Mouse (Mus musculus): ENCODE measurements around the gene Vgll4.

DNA sequence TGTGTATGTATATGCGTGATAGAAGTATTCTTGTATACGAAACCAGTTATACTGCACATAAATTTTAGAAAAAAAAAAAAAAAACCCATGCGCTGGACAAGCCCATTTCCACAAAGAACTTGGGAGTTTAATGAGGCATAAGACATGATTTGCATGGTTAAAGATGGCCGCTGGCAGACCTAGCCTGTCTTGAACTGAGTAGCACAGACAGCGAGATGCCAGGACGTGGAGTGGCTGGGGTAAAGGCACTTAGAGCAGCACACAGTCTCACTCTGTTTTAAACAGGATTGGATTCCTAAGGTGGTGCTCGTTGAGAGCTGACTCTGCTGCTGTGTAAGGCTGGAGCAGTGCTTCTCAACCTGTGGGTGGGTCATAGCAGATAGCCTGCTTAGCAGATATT, 134.4 kb downstream of the Vgll4 start:
- no peak for TF ChIP-seq POLR2A (IDR thresholded peaks at IDR 0.05; ENCODE audit: low read depth, low read length)
- no peak for TF ChIP-seq CTCF (IDR thresholded peaks at IDR 0.05; ENCODE audit: borderline replicate concordance, insufficient read depth, low read length)
